Mouse (Mus musculus): ENCODE results near the gene Zbtb38. TPM values are rescaled to one million over a fixed set of nuclear protein-coding genes. Genes with fewer than 3 reads are reported as not detected.

Zbtb38 gene
- polyA plus RNA-seq, 1 experiment from 2014 or later: 24.7 TPM

DNA sequence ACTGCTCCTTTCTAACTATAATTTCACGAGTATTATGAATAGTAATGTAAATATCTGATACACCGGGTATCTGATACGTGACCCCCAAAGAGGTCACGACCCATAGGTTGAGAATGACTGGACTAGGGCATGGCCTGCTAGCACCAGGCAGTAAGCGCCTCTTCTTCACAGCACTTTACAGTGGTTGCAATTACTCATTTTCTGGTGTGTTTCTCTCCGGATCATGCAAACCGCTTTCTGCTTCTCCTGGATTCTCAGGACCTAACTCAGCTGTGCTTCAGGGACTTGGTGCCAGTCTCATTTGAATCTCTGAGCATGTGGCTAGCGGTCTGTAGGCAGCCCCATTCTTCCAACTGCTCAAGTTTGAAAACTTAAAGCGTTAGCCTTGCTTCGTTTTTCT lies 76.0 kb downstream of the Zbtb38 start:
- no peaks in the 10 kb centered on the region for H3K36me3 ChIP-seq (ENCODE audit: control insufficient read depth, insufficient read depth, low read length)
- no peak overlapping the region for H3K4me3 ChIP-seq (ENCODE audit: low read depth, low read length)
- no peak overlapping the region for H3K27ac ChIP-seq (ENCODE audit: low read depth, low read length)
- 85% methylated on average over 10 of the region's 10 CpGs for WGBS (ENCODE audit: insufficient replicate concordance)
- H3K9ac ChIP-seq (ENCODE audit: low read depth, low read length): no peak overlapping the region
- no peak overlapping the region for H3K4me2 ChIP-seq
- no peaks in the 10 kb centered on the region for H3K27me3 ChIP-seq (ENCODE audit: control insufficient read depth, insufficient read depth, low read length)
- H3K9me3 ChIP-seq (replicated peaks; ENCODE audit: control insufficient read depth, low read length): no peaks in the 10 kb centered on the region
- no peak for ATAC-seq (replicated peaks; ENCODE audit: insufficient number of reproducible peaks, low FRiP score, low TSS enrichment)
- H3K4me1 ChIP-seq (ENCODE audit: control insufficient read depth, insufficient read depth, low read length): no peaks in the 10 kb centered on the region

- no peak overlapping the region for H3K27ac ChIP-seq (ENCODE audit: low read depth, low read length)
- no peak overlapping the region for H3K4me2 ChIP-seq
- H3K36me3 ChIP-seq (ENCODE audit: control insufficient read depth, insufficient read depth, low read length): no peaks in the 10 kb centered on the region
- no peak overlapping the region for H3K9ac ChIP-seq (ENCODE audit: low read depth, low read length)
- no peaks in the 10 kb centered on the region for H3K27me3 ChIP-seq (ENCODE audit: control insufficient read depth, insufficient read depth, low read length)
- H3K9me3 ChIP-seq (replicated peaks; ENCODE audit: control insufficient read depth, low read length): no peaks in the 10 kb centered on the region
- 76% methylated on average over 8 of the region's 8 CpGs for WGBS (ENCODE audit: insufficient replicate concordance)
- ATAC-seq (replicated peaks; ENCODE audit: insufficient number of reproducible peaks, low FRiP score, low TSS enrichment): no peak
- no peak overlapping the region for H3K4me3 ChIP-seq (ENCODE audit: low read depth, low read length)
- no peaks in the 10 kb centered on the region for H3K4me1 ChIP-seq (ENCODE audit: control insufficient read depth, insufficient read depth, low read length)
These were observed 76.6 kb downstream of the Zbtb38 start for GRCm38 (mm10) chr9:96675763-96676640.

DNA sequence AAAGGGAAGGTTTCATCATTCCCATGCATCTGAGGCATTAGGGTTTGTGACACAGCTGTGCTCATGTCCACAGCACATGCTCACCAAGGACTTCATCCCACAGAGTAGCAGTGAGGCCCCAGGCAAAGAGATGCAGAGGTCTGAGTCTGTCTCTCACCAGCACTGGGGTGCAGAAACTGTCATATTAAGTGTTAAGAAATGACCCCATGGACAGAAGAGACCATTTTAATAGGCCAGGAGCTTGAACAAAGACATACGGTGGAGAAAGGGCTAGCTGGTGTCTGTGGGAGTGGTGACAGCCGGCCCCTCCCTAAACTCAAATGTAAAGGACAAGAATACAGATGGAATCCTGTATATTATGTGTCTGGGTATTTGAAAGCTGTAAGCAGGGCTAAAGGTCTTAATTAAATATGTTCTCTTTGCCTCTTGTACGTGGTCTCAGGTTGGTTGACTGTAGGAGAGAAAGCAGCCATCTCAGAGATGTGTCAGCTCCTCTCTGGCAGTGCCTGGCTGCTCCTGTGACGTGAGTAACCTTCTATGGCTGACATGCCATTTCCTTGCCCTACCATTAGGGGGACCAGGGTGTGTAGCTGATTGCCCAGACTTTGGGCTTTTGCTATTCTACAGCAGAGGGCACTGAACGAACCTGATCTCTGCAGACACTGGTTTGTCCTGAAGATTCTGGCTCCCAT lies 77.4 kb downstream of the Zbtb38 start:
- H3K9me3 ChIP-seq (replicated peaks; ENCODE audit: control insufficient read depth, low read length): no peaks in the 10 kb centered on the region
- 33% methylated on average over 5 of the region's 5 CpGs for WGBS (ENCODE audit: insufficient replicate concordance)
- peak; percentile 39; the same call in 1 of the 2 replicates for ATAC-seq (replicated peaks; ENCODE audit: insufficient number of reproducible peaks, low FRiP score, low TSS enrichment)
- H3K4me2 ChIP-seq: no peak overlapping the region
- H3K27me3 ChIP-seq (ENCODE audit: control insufficient read depth, insufficient read depth, low read length): no peaks in the 10 kb centered on the region
- no peaks in the 10 kb centered on the region for H3K4me1 ChIP-seq (ENCODE audit: control insufficient read depth, insufficient read depth, low read length)
- no peak overlapping the region for H3K9ac ChIP-seq (ENCODE audit: low read depth, low read length)
- no peak overlapping the region for H3K27ac ChIP-seq (ENCODE audit: low read depth, low read length)
- no peak overlapping the region for H3K4me3 ChIP-seq (ENCODE audit: low read depth, low read length)
- H3K36me3 ChIP-seq (ENCODE audit: control insufficient read depth, insufficient read depth, low read length): no peaks in the 10 kb centered on the region

DNA sequence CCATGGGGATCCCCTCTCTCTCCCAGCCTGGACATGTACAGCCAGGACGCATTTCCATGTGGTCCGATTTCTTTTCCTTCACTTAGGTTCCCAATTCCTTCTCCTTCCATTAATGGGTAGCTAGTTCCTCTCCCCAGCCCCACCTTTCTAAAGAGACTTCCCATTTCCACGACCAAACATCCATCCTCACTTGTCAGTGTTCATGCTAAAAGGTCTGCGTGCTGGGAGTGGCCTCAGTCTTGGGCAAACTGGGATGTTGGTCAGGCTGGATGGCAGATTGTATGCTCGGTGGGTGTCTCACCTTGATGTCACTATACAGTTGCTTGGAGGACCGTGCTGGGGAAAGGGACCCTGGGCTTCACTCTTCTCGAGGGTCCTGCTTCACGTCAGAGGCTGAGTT lies 78.3 kb downstream of the Zbtb38 start:
- H3K9ac ChIP-seq (ENCODE audit: low read depth, low read length): no peak overlapping the region
- H3K4me2 ChIP-seq: no peak overlapping the region
- H3K27ac ChIP-seq (ENCODE audit: low read depth, low read length): no peak overlapping the region
- no peaks in the 10 kb centered on the region for H3K27me3 ChIP-seq (ENCODE audit: control insufficient read depth, insufficient read depth, low read length)
- ATAC-seq (replicated peaks; ENCODE audit: insufficient number of reproducible peaks, low FRiP score, low TSS enrichment): no peak
- no peak overlapping the region for H3K4me3 ChIP-seq (ENCODE audit: low read depth, low read length)
- WGBS (ENCODE audit: insufficient replicate concordance): 78% methylated on average over 8 of the region's 8 CpGs
- no peaks in the 10 kb centered on the region for H3K9me3 ChIP-seq (replicated peaks; ENCODE audit: control insufficient read depth, low read length)
- H3K4me1 ChIP-seq (ENCODE audit: control insufficient read depth, insufficient read depth, low read length): no peaks in the 10 kb centered on the region
- H3K36me3 ChIP-seq (ENCODE audit: control insufficient read depth, insufficient read depth, low read length): no peaks in the 10 kb centered on the region

GRCm38 (mm10) chr9:96672466-96672865 lies 80.2 kb downstream of the Zbtb38 start:
- no peaks in the 10 kb centered on the region for H3K4me1 ChIP-seq (ENCODE audit: control insufficient read depth, insufficient read depth, low read length)

DNA sequence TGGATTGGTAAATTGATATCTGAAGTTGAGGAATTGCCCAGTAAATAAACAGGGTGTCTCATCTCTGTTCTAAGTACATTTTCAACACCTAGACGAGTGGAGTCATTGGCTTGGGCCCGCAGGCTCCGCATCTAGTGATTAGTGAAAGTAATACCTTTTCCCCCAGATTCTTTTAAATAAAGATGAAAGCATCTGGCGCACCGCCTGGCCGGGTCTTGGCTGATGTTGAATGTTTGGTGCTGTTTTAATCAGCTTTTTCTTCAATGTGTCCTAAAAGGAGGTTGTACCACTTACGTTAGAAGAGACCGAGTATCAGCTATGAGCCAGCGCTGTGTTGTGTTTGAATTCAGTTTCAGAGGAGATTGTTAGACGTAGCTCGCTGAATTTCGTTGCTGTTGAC lies 81.4 kb downstream of the Zbtb38 start:
- Histone ChIP-seq H3K27ac (ENCODE audit: low read depth, low read length) (no peak overlapping the region), H3K4me2 (no peak overlapping the region), H3K4me1 (ENCODE audit: control insufficient read depth, insufficient read depth, low read length) (no peaks in the 10 kb centered on the region), H3K9ac (ENCODE audit: low read depth, low read length) (no peak overlapping the region), H3K9me3 (replicated peaks; ENCODE audit: control insufficient read depth, low read length) (no peaks in the 10 kb centered on the region), H3K36me3 (ENCODE audit: control insufficient read depth, insufficient read depth, low read length) (no peaks in the 10 kb centered on the region), H3K4me3 (ENCODE audit: low read depth, low read length) (no peak overlapping the region), H3K27me3 (ENCODE audit: control insufficient read depth, insufficient read depth, low read length) (no peaks in the 10 kb centered on the region)
- whole genome bisulfite sequencing (ENCODE audit: insufficient replicate concordance): 90% methylated on average over 12 of the region's 12 CpGs
- no peak for ATAC-seq (replicated peaks; ENCODE audit: insufficient number of reproducible peaks, low FRiP score, low TSS enrichment)

More at GRCm38 (mm10) chr9:96672466-96672865, 80.2 kb downstream of the Zbtb38 start:
- Histone ChIP-seq H3K9ac (ENCODE audit: low read depth, low read length) (no peak overlapping the region), H3K27me3 (ENCODE audit: control insufficient read depth, insufficient read depth, low read length) (no peaks in the 10 kb centered on the region), H3K36me3 (ENCODE audit: control insufficient read depth, insufficient read depth, low read length) (no peaks in the 10 kb centered on the region), H3K9me3 (replicated peaks; ENCODE audit: control insufficient read depth, low read length) (no peaks in the 10 kb centered on the region), H3K4me3 (ENCODE audit: low read depth, low read length) (no peak overlapping the region), H3K27ac (ENCODE audit: low read depth, low read length) (no peak overlapping the region), H3K4me2 (no peak overlapping the region)
- no peak for ATAC-seq (replicated peaks; ENCODE audit: insufficient number of reproducible peaks, low FRiP score, low TSS enrichment)
- 90% methylated on average over 2 of the region's 2 CpGs for WGBS (ENCODE audit: insufficient replicate concordance)

DNA sequence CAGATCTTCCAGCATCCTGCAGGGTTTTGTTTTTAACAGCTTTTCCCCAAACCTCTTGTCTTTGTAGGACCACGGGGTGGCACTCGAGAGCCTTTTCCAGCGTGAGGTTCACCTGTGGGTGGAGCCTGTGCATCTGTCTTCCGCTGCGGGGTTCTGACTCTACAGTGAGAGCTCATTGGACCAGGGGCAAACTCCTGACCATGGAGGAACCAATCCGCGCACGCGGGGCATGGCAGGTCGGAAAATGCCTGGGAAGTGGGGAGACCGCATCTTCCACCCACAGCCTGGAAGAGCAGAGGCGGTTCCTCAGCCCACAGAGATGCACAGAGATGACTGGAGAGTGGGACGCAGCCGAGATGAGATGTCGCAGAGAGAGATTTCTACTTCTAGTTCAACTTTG lies 82.8 kb downstream of the Zbtb38 start:
- peak overlapping the region; percentile 63 for H3K4me2 ChIP-seq
- H3K9ac ChIP-seq (ENCODE audit: low read depth, low read length): peak overlapping the region; percentile 36; the same call in 1 of the 2 replicates
- peak; percentile 98 for ATAC-seq (replicated peaks; ENCODE audit: insufficient number of reproducible peaks, low FRiP score, low TSS enrichment)
- no peaks in the 10 kb centered on the region for H3K9me3 ChIP-seq (replicated peaks; ENCODE audit: control insufficient read depth, low read length)
- WGBS (ENCODE audit: insufficient replicate concordance): 3% methylated on average over 15 of the region's 15 CpGs
- no peaks in the 10 kb centered on the region for H3K4me1 ChIP-seq (ENCODE audit: control insufficient read depth, insufficient read depth, low read length)
- H3K4me3 ChIP-seq (ENCODE audit: low read depth, low read length): peak overlapping the region; percentile 29
- H3K27me3 ChIP-seq (ENCODE audit: control insufficient read depth, insufficient read depth, low read length): no peaks in the 10 kb centered on the region
- H3K27ac ChIP-seq (ENCODE audit: low read depth, low read length): no peak overlapping the region
- no peaks in the 10 kb centered on the region for H3K36me3 ChIP-seq (ENCODE audit: control insufficient read depth, insufficient read depth, low read length)

DNA sequence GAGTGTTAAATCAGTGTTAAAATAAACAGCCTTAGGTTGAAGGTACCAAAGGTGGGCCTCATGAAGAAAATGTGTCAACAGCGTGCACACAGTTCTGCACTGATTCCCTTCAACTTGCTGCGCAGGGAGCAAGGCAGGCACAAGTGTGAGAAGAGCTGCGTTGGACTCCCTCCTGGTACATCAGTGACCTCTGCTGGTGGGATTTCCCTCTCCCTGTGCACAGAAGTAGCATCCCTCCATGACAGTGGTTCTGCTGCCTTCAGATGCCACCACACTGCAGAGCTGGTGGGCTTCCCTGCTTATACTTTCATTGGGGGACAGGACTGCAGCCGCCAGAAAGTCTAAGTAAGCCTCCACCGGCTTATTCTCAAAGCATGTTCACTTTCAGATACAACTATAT lies 84.0 kb downstream of the Zbtb38 start:
- WGBS (ENCODE audit: insufficient replicate concordance): 52% methylated on average over 5 of the region's 5 CpGs
- no peaks in the 10 kb centered on the region for H3K36me3 ChIP-seq (ENCODE audit: control insufficient read depth, insufficient read depth, low read length)

More for the DNA sequence above, 84.0 kb downstream of the Zbtb38 start:
- ATAC-seq (replicated peaks; ENCODE audit: insufficient number of reproducible peaks, low FRiP score, low TSS enrichment): no peak
- no peak overlapping the region for H3K4me3 ChIP-seq (ENCODE audit: low read depth, low read length)
- H3K4me2 ChIP-seq: no peak overlapping the region
- H3K9me3 ChIP-seq (replicated peaks; ENCODE audit: control insufficient read depth, low read length): no peaks in the 10 kb centered on the region
- no peaks in the 10 kb centered on the region for H3K27me3 ChIP-seq (ENCODE audit: control insufficient read depth, insufficient read depth, low read length)
- no peak overlapping the region for H3K27ac ChIP-seq (ENCODE audit: low read depth, low read length)
- H3K9ac ChIP-seq (ENCODE audit: low read depth, low read length): no peak overlapping the region
- no peaks in the 10 kb centered on the region for H3K4me1 ChIP-seq (ENCODE audit: control insufficient read depth, insufficient read depth, low read length)

Measured in heart, embryonic 11.5 days (tissue).